Mouse (Mus musculus): ENCODE measurements around the gene Kif24.
A peak's percentile ranks its signal among the peaks of the same experiment; 100 is the strongest.

Gene Kif24

GRCm38 (mm10) chr4:41464345-41465286 lies at the start of gene Kif24, which contains the start of gene Nudt2:
Gene Kif24 (minus strand): TSS chr4:41464887.
Gene Nudt2 (plus strand): TSS chr4:41465151.
- peak; percentile 97 for DNase-seq (ENCODE audit: low spot score in 2 of 2)

DNA sequence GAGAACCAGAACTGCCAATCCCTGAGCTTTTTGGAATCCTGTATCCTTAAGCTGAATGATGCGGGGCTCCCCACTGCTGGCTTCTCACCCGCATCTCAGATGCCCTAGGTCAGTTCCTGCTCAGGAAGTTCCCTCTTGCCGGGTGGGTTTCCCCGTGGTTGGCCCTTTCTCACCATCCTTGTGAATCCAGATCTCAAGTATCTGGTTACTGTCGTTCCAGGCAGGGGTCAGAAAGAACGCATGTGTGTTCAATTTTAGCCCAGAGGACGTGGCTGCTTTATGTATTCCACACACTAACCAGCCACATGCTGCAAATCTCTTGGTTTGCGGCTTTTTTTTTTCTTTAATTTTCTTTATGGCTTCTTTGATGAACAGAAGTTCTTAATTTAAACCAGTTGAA lies 49.0 kb upstream of the Kif24 start:
- no peak for DNase-seq (ENCODE audit: low spot score in 2 of 2)

DNA sequence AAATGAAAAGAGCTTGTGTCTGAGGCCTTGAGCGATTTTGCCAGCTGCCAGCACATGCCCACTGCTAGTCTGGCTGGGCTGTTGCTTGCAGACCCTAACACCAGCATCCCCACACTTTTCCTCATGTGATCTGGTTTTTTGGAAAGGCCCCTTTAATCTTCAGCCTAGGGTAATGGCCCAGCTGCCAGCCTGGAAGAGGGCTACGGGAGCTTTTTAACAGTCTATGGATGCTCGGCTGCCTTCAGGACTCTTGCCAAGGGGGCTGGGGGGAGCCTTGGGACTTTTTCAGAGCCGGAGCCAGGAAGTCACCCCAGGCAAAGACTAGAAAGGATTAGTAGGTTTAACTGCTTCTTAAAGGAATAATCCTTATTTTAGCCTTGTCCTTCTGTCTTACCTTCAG lies 48.6 kb upstream of the Kif24 start:
- DNase-seq (ENCODE audit: low spot score in 2 of 2), result no peak

GRCm38 (mm10) chr4:41507998-41508397 lies 43.3 kb upstream of the Kif24 start:
- no peak for DNase-seq (ENCODE audit: low spot score in 2 of 2)

DNA sequence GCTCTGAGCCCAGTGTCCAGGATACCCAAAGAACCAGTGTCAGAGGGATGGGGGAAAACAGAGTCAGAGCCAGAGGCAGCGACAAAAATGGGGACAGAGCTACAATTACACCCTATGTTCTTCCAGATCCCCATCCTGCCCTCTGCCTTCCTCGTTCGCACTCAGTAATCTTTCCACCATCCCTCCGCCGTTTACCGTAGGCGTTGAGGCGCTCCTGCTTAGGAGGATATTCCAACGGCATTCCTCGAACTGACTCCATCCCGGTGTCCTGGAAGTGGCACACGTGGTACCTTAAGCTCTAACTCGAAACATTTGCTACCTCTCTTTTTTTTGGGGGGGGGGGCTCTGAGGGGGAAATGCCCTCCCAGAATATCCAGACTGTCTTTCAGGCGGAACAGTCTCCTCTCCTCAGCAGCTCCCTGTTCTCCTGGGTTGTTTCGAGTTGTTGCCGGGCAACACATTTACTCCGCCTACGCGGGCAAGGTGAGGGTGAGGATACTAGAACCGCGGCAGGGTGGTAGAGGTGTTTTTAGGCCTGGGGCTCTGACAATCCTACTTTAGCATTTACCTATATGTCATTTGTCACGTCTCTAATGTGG lies 42.7 kb upstream of the Kif24 start:
- DNase-seq (ENCODE audit: low spot score in 2 of 2), result no peak

GRCm38 (mm10) chr4:41506906-41507305 lies 42.2 kb upstream of the Kif24 start:
- peak; percentile 79 to 87 for DNase-seq (ENCODE audit: low spot score in 2 of 2)

- DNase-seq (ENCODE audit: low spot score in 2 of 2), result peak in 1 of 2 experiments; percentile 48
These were observed 41.5 kb upstream of the Kif24 start for GRCm38 (mm10) chr4:41506156-41506555.

GRCm38 (mm10) chr4:41505131-41505551 lies 40.5 kb upstream of the Kif24 start:
- DNase-seq (ENCODE audit: low spot score in 2 of 2), result no peak

DNA sequence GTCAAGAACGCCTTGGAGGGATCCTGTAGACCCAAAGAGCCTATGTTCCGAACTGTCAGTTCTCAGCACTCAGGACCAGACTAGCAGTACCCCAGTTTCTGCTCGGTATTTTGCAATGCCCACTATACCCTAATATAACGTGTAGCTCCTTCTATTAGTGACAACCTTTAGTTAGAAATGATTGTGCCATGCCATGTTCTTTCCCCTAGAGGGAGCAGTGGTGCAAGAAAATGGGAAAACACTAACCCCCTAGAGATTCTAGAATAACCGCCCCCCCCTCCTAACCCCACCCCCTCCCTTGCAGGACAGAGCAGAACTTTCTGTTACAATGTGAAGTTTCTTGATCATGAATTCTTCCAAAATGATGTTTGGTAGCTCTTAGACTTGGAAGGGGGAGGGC lies 39.6 kb upstream of the Kif24 start:
- DNase-seq (ENCODE audit: low spot score in 2 of 2), result no peak

DNA sequence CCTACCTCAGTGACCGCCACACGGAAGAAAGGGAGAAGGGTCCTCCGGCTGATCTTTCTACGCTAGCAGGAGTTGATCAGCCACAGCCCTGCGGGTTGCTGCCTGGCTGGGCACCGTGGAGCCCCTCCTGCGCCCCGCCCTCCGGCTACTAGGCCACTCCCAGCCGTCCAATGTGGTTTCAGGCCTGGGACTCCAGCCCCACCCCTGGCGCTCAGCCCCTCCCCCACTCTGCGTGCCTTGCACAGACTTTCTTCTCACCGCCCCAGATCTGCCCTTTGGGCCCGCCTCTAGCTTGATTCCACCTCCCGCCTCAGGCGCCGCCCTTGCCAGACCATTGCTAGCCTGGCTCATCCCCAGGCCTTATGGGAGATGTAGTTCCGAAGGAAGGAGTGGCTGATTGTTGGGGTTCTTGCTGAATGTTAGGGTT lies 38.3 kb upstream of the Kif24 start, which contains the start of gene AI464131:
TSS of gene AI464131 (minus strand) at position 91 of the 427 bp plus-strand sequence.
- peak; percentile 97 to 99 for DNase-seq (ENCODE audit: low spot score in 2 of 2)

DNA sequence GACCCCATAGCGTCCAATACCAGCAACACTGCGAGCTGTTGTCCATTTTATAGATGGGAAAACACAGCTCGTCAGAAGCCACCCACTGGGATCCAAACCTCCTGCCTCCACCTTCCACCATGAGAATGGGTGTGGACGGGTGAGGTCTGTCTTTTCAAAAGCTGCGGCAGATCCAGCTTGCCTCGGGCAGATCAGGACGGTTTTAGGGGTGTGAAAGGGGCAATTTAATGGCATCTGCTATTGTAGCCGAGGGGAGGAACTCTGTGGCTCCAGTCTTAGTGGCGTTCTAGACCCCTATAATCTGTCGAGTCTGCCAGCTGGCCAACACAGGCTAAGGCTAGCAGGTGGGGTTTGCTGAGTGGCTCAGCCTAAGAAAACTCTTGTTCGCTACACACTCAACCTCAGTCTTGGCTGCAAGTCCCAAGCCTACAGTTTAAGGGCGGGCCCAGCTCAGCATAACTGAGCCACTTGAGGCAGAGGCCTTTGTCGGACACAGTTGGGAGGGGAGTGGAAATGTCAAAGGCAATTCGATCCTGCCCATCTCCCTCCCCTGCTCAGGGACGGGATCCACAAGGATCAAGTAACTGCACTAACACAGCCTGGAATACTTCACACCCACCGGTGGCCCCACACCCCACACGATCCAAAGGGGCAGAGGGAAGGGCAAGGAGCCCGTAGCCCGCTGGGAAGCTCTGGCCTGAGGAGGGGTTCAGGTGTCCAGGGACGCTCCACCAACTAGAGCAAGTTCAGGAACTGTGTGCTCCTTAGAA lies 37.7 kb upstream of the Kif24 start:
- DNase-seq (ENCODE audit: low spot score in 2 of 2), result peak in 1 of 2 experiments; percentile 34

DNA sequence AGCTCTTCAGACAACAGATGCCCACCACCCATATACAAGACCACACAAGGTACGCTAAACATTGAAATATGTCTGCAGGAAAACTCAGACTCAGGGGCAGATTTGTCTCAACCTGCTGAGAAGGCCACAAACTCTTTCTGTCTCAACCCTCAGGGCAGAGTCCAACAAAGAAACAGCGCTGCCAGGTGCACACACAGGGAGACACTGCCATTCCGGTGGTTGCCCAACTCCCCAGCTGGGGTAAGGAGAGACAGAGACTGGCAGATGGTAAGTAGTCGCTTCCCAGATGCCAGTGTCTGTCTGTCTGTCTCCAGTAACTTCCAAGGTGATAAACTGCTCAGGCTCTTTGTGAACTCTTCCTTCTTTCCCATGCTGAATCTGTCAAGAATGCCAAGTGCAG lies 36.1 kb upstream of the Kif24 start:
- no peak for DNase-seq (ENCODE audit: low spot score in 2 of 2)

DNA sequence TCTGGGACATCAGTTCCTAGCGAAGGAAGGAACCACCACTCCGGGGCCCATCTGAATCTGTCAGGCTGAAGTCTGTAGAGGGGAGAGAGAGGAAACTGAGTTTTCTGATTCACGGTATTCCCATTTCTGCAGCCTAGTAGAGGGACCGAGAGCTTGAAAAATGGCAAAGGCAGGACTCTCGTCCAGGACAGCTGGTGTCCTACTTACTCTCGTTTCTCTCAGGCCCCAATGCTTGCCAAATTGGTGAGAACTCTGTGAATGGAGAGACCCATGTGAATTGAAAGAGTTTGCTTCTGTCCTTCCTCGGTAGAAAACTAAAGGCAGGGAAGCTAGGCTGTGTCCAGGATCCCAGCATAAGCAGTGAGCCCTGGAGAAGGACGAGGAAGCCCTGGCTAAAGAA lies 34.9 kb upstream of the Kif24 start:
- no peak for DNase-seq (ENCODE audit: low spot score in 2 of 2)

DNA sequence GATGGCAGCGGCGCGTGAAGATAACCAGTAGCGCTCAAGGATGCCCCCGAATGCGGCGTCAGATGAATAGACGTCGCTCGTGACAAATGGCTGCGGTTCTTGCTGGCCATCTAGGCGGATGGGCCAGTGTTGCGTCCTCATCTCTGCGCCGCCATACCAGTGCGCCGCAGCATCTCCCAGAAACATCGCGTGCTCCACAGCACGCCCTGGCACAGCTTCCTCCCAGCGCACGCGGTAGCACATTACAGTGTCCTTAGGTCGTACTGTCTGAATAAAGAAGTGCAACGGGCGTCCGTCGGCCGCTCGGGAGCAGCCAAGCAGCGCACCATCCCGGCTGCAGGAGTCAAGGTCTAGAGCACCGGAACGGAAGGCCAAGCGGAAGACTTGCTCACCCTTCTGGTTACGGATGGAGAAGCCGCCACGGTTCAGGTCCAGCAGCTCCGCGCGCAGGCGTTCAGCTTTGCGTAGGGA lies 34.3 kb upstream of the Kif24 start:
- no peak for DNase-seq (ENCODE audit: low spot score in 2 of 2)

- DNase-seq (ENCODE audit: low spot score in 2 of 2), result no peak
These were observed 33.5 kb upstream of the Kif24 start for GRCm38 (mm10) chr4:41497995-41498845.

DNA sequence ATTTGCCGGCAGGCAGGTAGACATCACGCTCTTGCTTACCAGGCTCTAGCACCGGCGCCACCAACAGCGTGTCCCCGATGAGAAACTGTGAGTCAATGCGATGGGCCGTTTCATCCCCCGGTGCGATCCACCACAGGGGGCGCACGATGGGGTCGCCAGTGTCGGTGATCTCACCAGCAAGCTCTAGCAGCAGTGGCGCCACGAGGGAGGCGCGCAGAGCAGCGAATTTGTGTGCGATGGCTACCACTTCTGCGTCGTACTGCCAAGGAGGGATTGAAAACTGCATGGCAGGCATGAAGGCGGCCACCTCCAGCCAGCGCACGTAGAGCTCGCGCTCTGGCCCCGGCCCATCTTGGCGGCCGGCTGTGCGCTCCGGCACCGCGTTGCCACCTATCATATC lies 32.9 kb upstream of the Kif24 start:
- DNase-seq (ENCODE audit: low spot score in 2 of 2), result no peak

- DNase-seq (ENCODE audit: low spot score in 2 of 2), result no peak
These were observed 32.4 kb upstream of the Kif24 start for GRCm38 (mm10) chr4:41497046-41497445.

- DNase-seq (ENCODE audit: low spot score in 2 of 2), result no peak
These were observed 31.2 kb upstream of the Kif24 start for GRCm38 (mm10) chr4:41495850-41496249.

DNA sequence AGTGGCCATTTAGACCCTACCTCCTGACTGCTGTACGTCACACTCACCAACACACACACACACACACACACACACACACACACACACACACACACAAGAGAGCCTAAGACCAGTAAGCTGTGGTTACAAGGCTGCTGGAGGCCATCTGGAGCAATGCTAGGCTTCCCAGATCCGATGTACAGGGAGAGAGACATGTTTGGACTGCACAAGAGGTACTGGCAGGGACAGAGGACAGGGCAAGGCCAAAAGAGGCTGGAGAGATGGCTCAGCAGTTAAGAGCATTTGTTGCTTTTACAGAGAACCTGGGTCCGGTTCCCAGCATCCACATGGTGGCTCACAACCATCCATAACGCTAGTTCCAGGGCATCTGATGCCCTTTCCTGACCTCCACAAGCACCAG lies 30.4 kb upstream of the Kif24 start:
- no peak for DNase-seq (ENCODE audit: low spot score in 2 of 2)

DNA sequence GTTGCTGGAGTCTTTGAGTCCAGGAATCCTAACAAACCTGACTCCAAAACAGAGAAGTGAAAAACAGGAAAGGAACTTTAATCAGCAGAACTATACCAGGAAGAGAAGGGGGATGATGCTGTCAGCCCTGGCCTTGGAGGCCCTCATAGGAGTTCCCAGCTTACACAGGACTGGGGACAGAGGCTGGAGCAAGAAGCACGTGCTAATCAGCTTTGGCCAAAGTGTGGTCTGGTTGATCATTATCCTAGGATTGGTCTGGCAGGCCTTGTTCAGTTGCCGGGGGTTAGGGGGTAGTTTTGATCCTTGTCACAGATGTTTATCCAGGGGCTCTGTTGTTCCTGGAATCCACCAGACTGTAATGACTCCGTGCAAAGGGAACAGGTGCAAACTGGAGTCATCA lies 29.7 kb upstream of the Kif24 start:
- no peak for DNase-seq (ENCODE audit: low spot score in 2 of 2)
